Mouse (Mus musculus) testis, adult 2 months (tissue): Measurements from ENCODE around the gene Ano5.

Experiments
- CTCF ChIP-seq: fragments of 200-500 bp; IDR thresholded peaks from 2 replicates; pipeline ENCODE4 v1.5.1; 2012; ENCODE audit warnings: low read depth, mild to moderate bottlenecking, inconsistent platforms, low read length, moderate library complexity; ENCODE audit not compliant: control insufficient read depth, insufficient read depth, insufficient replicate concordance
- POLR2A ChIP-seq: fragments of 200-500 bp; IDR thresholded peaks from 2 replicates; pipeline ENCODE4 v1.6.1; 2012; ENCODE audit warnings: low read depth, mild to moderate bottlenecking, inconsistent platforms, low read length, moderate library complexity; ENCODE audit not compliant: control insufficient read depth

GRCm38 (mm10) chr7:51628349-51628748, 117.5 kb downstream of the Ano5 start:
- TF ChIP-seq CTCF (no peak), POLR2A (no peak)
